Mouse (Mus musculus): Measurements from ENCODE around the gene Stard7. TPM values are rescaled to one million over a fixed set of nuclear protein-coding genes. Genes with fewer than 3 reads are reported as not detected.
"Not testable (repeated sequence)": the region's sequence is repeated elsewhere in the genome, so short reads cannot be mapped to it uniquely, and the experiment has no call there.

Gene Stard7
- polyA plus RNA-seq, 1 experiment from 2014 or later: 77.8 TPM

- DNase-seq (ENCODE audit: low spot score) (no peak), ATAC-seq (ENCODE audit: insufficient number of reproducible peaks, low FRiP score, low TSS enrichment, low read depth) (no peak)
- H3K4me1 ChIP-seq (ENCODE audit: control insufficient read depth, insufficient read depth, low read length): no peaks in the 10 kb centered on the region
- H3K27me3 ChIP-seq (ENCODE audit: control insufficient read depth, insufficient read depth, low read length): no peaks in the 10 kb centered on the region
- WGBS: 95% methylated on average over 7 of the region's 7 CpGs
- peaks cover 21% of the 10 kb centered on the region for H3K36me3 ChIP-seq (ENCODE audit: control insufficient read depth, insufficient read depth, low read length)
- H3K4me2 ChIP-seq (ENCODE audit: low read depth, severe bottlenecking): no peak overlapping the region
- H3K9ac ChIP-seq (ENCODE audit: low read length): no peak overlapping the region
- no peak overlapping the region for H3K4me3 ChIP-seq (ENCODE audit: low read depth, low read length)
- H3K9me3 ChIP-seq (ENCODE audit: control insufficient read depth, low read length): no peaks in the 10 kb centered on the region
- no peak overlapping the region for H3K27ac ChIP-seq (replicated peaks; ENCODE audit: low read depth, low read length)
Observed at GRCm38 (mm10) chr2:127297001-127297805, 27.2 kb downstream of the Stard7 start.

GRCm38 (mm10) chr2:127298056-127298455, 28.0 kb downstream of the Stard7 start:
- Histone ChIP-seq H3K36me3 (ENCODE audit: control insufficient read depth, insufficient read depth, low read length) (peaks cover 19% of the 10 kb centered on the region), H3K9me3 (ENCODE audit: control insufficient read depth, low read length) (no peaks in the 10 kb centered on the region), H3K27me3 (ENCODE audit: control insufficient read depth, insufficient read depth, low read length) (no peaks in the 10 kb centered on the region), H3K4me3 (ENCODE audit: low read depth, low read length) (no peak overlapping the region), H3K9ac (ENCODE audit: low read length) (no peak overlapping the region), H3K4me1 (ENCODE audit: control insufficient read depth, insufficient read depth, low read length) (no peaks in the 10 kb centered on the region), H3K4me2 (ENCODE audit: low read depth, severe bottlenecking) (no peak overlapping the region), H3K27ac (replicated peaks; ENCODE audit: low read depth, low read length) (0 out of 2 replicates have a peak overlapping the region, but pooled peaks have one; percentile 14)
- no peak for DNase-seq (ENCODE audit: low spot score)
- WGBS: 97% methylated on average over 1 of the region's 1 CpGs
- ATAC-seq (ENCODE audit: insufficient number of reproducible peaks, low FRiP score, low TSS enrichment, low read depth): no peak

GRCm38 (mm10) chr2:127300701-127301100, 30.7 kb downstream of the Stard7 start:
- Histone ChIP-seq H3K9me3 (ENCODE audit: control insufficient read depth, low read length) (no peaks in the 10 kb centered on the region), H3K27me3 (ENCODE audit: control insufficient read depth, insufficient read depth, low read length) (no peaks in the 10 kb centered on the region), H3K4me3 (ENCODE audit: low read depth, low read length) (no peak overlapping the region), H3K27ac (replicated peaks; ENCODE audit: low read depth, low read length) (no peak overlapping the region), H3K4me1 (ENCODE audit: control insufficient read depth, insufficient read depth, low read length) (no peaks in the 10 kb centered on the region), H3K4me2 (ENCODE audit: low read depth, severe bottlenecking) (no peak overlapping the region), H3K9ac (ENCODE audit: low read length) (no peak overlapping the region; the same call in 1 of the 2 replicates), H3K36me3 (ENCODE audit: control insufficient read depth, insufficient read depth, low read length) (peaks cover 17% of the 10 kb centered on the region)
- DNase-seq (ENCODE audit: low spot score): no peak
- no peak for ATAC-seq (ENCODE audit: insufficient number of reproducible peaks, low FRiP score, low TSS enrichment, low read depth)
- 82% methylated on average over 3 of the region's 3 CpGs for WGBS

GRCm38 (mm10) chr2:127301883-127302282, 31.9 kb downstream of the Stard7 start:
- Histone ChIP-seq H3K27me3 (ENCODE audit: control insufficient read depth, insufficient read depth, low read length) (no peaks in the 10 kb centered on the region), H3K4me1 (ENCODE audit: control insufficient read depth, insufficient read depth, low read length) (no peaks in the 10 kb centered on the region), H3K9me3 (ENCODE audit: control insufficient read depth, low read length) (no peaks in the 10 kb centered on the region), H3K36me3 (ENCODE audit: control insufficient read depth, insufficient read depth, low read length) (peaks cover 17% of the 10 kb centered on the region), H3K9ac (ENCODE audit: low read length) (no peak overlapping the region), H3K27ac (replicated peaks; ENCODE audit: low read depth, low read length) (no peak overlapping the region), H3K4me3 (ENCODE audit: low read depth, low read length) (no peak overlapping the region), H3K4me2 (ENCODE audit: low read depth, severe bottlenecking) (no peak overlapping the region)
- 91% methylated on average over 3 of the region's 3 CpGs for whole genome bisulfite sequencing
- ATAC-seq (ENCODE audit: insufficient number of reproducible peaks, low FRiP score, low TSS enrichment, low read depth): no peak
- DNase-seq (ENCODE audit: low spot score): no peak

GRCm38 (mm10) chr2:127304192-127304591, 34.2 kb downstream of the Stard7 start:
- H3K4me1 ChIP-seq (ENCODE audit: control insufficient read depth, insufficient read depth, low read length); H3K27me3 ChIP-seq (ENCODE audit: control insufficient read depth, insufficient read depth, low read length); DNase-seq (ENCODE audit: low spot score); H3K4me3 ChIP-seq (ENCODE audit: low read depth, low read length); H3K9ac ChIP-seq (ENCODE audit: low read length); H3K36me3 ChIP-seq (ENCODE audit: control insufficient read depth, insufficient read depth, low read length); ATAC-seq (ENCODE audit: insufficient number of reproducible peaks, low FRiP score, low TSS enrichment, low read depth); H3K27ac ChIP-seq (replicated peaks; ENCODE audit: low read depth, low read length); H3K9me3 ChIP-seq (ENCODE audit: control insufficient read depth, low read length); H3K4me2 ChIP-seq (ENCODE audit: low read depth, severe bottlenecking): not testable (repeated sequence)
- WGBS: 97% methylated on average over 4 of the region's 4 CpGs

GRCm38 (mm10) chr2:127304609-127305210, 34.7 kb downstream of the Stard7 start:
- Histone ChIP-seq H3K4me3 (ENCODE audit: low read depth, low read length) (no peak overlapping the region), H3K27ac (replicated peaks; ENCODE audit: low read depth, low read length) (no peak overlapping the region), H3K27me3 (ENCODE audit: control insufficient read depth, insufficient read depth, low read length) (no peaks in the 10 kb centered on the region), H3K36me3 (ENCODE audit: control insufficient read depth, insufficient read depth, low read length) (peaks cover 3% of the 10 kb centered on the region; the same call in 1 of the 2 replicates), H3K4me1 (ENCODE audit: control insufficient read depth, insufficient read depth, low read length) (no peaks in the 10 kb centered on the region), H3K4me2 (ENCODE audit: low read depth, severe bottlenecking) (no peak overlapping the region), H3K9ac (ENCODE audit: low read length) (no peak overlapping the region), H3K9me3 (ENCODE audit: control insufficient read depth, low read length) (no peaks in the 10 kb centered on the region)
- DNase-seq (ENCODE audit: low spot score) (no peak), ATAC-seq (ENCODE audit: insufficient number of reproducible peaks, low FRiP score, low TSS enrichment, low read depth) (no peak)
- WGBS: 87% methylated on average over 3 of the region's 3 CpGs

GRCm38 (mm10) chr2:127306123-127306522, 36.1 kb downstream of the Stard7 start:
- ATAC-seq (ENCODE audit: insufficient number of reproducible peaks, low FRiP score, low TSS enrichment, low read depth): no peak
- Histone ChIP-seq H3K36me3 (ENCODE audit: control insufficient read depth, insufficient read depth, low read length) (no peaks in the 10 kb centered on the region), H3K27me3 (ENCODE audit: control insufficient read depth, insufficient read depth, low read length) (no peaks in the 10 kb centered on the region), H3K9me3 (ENCODE audit: control insufficient read depth, low read length) (no peaks in the 10 kb centered on the region), H3K4me1 (ENCODE audit: control insufficient read depth, insufficient read depth, low read length) (no peaks in the 10 kb centered on the region), H3K27ac (replicated peaks; ENCODE audit: low read depth, low read length) (no peak overlapping the region), H3K4me2 (ENCODE audit: low read depth, severe bottlenecking) (no peak overlapping the region), H3K4me3 (ENCODE audit: low read depth, low read length) (no peak overlapping the region), H3K9ac (ENCODE audit: low read length) (no peak overlapping the region)
- no peak for DNase-seq (ENCODE audit: low spot score)

- Histone ChIP-seq H3K27ac (replicated peaks; ENCODE audit: low read depth, low read length) (no peak overlapping the region), H3K27me3 (ENCODE audit: control insufficient read depth, insufficient read depth, low read length) (no peaks in the 10 kb centered on the region), H3K36me3 (ENCODE audit: control insufficient read depth, insufficient read depth, low read length) (no peaks in the 10 kb centered on the region), H3K9me3 (ENCODE audit: control insufficient read depth, low read length) (no peaks in the 10 kb centered on the region), H3K4me1 (ENCODE audit: control insufficient read depth, insufficient read depth, low read length) (no peaks in the 10 kb centered on the region), H3K4me3 (ENCODE audit: low read depth, low read length) (no peak overlapping the region), H3K4me2 (ENCODE audit: low read depth, severe bottlenecking) (no peak overlapping the region), H3K9ac (ENCODE audit: low read length) (no peak overlapping the region)
- DNase-seq (ENCODE audit: low spot score) (no peak), ATAC-seq (ENCODE audit: insufficient number of reproducible peaks, low FRiP score, low TSS enrichment, low read depth) (no peak)
- 53% methylated on average over 3 of the region's 3 CpGs for WGBS
Observed at GRCm38 (mm10) chr2:127307179-127307578, 37.2 kb downstream of the Stard7 start.
